Mouse (Mus musculus): ENCODE data around the gene Nmu.
A peak's percentile ranks its signal among the peaks of the same experiment; 100 is the strongest.

The Nmu gene

GRCm38 (mm10) chr5:76321249-76322196 is 42.1 kb downstream of the Nmu start:
- DNase-seq (ENCODE audit: low read depth, low spot score) = peak; percentile 33

GRCm38 (mm10) chr5:76308206-76308605 is 55.4 kb downstream of the Nmu start:
- no peak for DNase-seq (ENCODE audit: low read depth, low spot score)

GRCm38 (mm10) chr5:76306261-76306660 is 57.3 kb downstream of the Nmu start:
- no peak for DNase-seq (ENCODE audit: low read depth, low spot score)

- peak; percentile 29 for DNase-seq (ENCODE audit: low read depth, low spot score)
Measured at GRCm38 (mm10) chr5:76305616-76306015, 58.0 kb downstream of the Nmu start.

GRCm38 (mm10) chr5:76304452-76305341 is 58.9 kb downstream of the Nmu start, which contains the start of gene Clock:
Gene Clock (minus strand): TSS chr5:76304792.
- peak; percentile 94 for DNase-seq (ENCODE audit: low read depth, low spot score)

GRCm38 (mm10) chr5:76303745-76304451 is 59.7 kb downstream of the Nmu start:
- DNase-seq (ENCODE audit: low read depth, low spot score) = peak; percentile 93

- no peak for DNase-seq (ENCODE audit: low read depth, low spot score)
Measured at GRCm38 (mm10) chr5:76303379-76303744, 60.2 kb downstream of the Nmu start.

GRCm38 (mm10) chr5:76302009-76302408 is 61.6 kb downstream of the Nmu start:
- no peak for DNase-seq (ENCODE audit: low read depth, low spot score)

GRCm38 (mm10) chr5:76289234-76289691 is 74.3 kb downstream of the Nmu start:
- DNase-seq (ENCODE audit: low read depth, low spot score) = peak; percentile 53

- no peak for DNase-seq (ENCODE audit: low read depth, low spot score)
Measured at GRCm38 (mm10) chr5:76288256-76288655, 75.3 kb downstream of the Nmu start.

- DNase-seq (ENCODE audit: low read depth, low spot score) = peak; percentile 8
Measured at GRCm38 (mm10) chr5:76287062-76287461, 76.5 kb downstream of the Nmu start.

GRCm38 (mm10) chr5:76285699-76286098 is 77.9 kb downstream of the Nmu start:
- no peak for DNase-seq (ENCODE audit: low read depth, low spot score)

GRCm38 (mm10) chr5:76283890-76284289 is 79.7 kb downstream of the Nmu start:
- no peak for DNase-seq (ENCODE audit: low read depth, low spot score)
